Mouse (Mus musculus): ENCODE results near the gene Bola1. TPM values are rescaled to one million over a fixed set of nuclear protein-coding genes. Genes with fewer than 3 reads are reported as not detected.

Gene Bola1
- polyA plus RNA-seq, 1 experiment: 88.0 TPM

DNA sequence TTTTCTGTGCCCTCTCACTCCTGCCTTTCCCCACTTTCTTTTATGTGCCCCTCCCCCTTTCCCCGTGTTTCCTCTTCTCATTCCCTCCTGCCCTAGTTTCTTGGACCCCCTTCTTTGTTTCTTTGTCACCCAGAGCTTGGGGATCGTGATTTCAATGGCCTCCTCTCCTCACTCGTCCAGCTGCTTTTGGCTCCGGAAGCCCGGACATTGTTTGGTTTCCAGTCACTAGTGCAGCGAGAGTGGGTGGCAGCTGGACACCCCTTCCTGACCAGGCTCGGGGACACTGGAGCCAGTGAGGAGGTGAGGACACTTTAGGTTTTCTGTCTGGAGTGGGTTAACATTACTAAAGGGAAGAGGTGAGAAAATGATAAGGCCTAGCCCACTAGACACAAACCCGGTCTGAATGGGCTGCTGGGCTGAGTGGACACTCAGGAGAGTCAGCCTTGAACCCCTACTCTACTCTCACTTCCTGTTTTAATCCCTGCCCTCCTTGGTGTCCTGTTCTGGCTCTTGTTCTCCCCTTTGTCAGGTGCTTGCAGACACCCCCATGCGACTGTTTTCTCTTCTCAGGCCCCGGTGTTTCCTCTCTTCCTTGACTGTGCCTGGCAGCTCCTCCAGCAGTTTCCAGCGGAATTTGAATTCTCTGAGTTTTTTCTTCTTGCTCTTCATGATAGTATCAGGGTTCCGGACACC lies 50.9 kb downstream of the Bola1 start:
- H3K36me3 ChIP-seq (ENCODE audit: control insufficient read depth, insufficient read depth): no peaks in the 10 kb centered on the region
- peaks cover 19% of the 10 kb centered on the region for H3K79me2 ChIP-seq (ENCODE audit: control insufficient read depth, insufficient read depth)
- H3K4me3 ChIP-seq: no peak overlapping the region
- H3K4me2 ChIP-seq (ENCODE audit: low read depth): no peak overlapping the region
- H3ac ChIP-seq (ENCODE audit: control insufficient read depth, insufficient read length): no peak overlapping the region
- H3K27me3 ChIP-seq (ENCODE audit: control insufficient read depth, insufficient read depth, insufficient read length): no peaks in the 10 kb centered on the region
- TF ChIP-seq TCF12 (IDR thresholded peaks at IDR 0.05; ENCODE audit: insufficient read depth, poor library complexity, severe bottlenecking) (no peak), E2F4 (IDR thresholded peaks at IDR 0.05; ENCODE audit: insufficient read depth) (no peak), CEBPB (IDR thresholded peaks at IDR 0.05; ENCODE audit: insufficient read depth, poor library complexity, severe bottlenecking) (no peak), MAX (IDR thresholded peaks at IDR 0.05; ENCODE audit: low read depth) (no peak)

GRCm38 (mm10) chr3:96163040-96163439 lies 56.5 kb downstream of the Bola1 start:
- H3K79me2 ChIP-seq (ENCODE audit: control insufficient read depth, insufficient read depth): no peaks in the 10 kb centered on the region
- H3ac ChIP-seq (ENCODE audit: control insufficient read depth, insufficient read length): no peak overlapping the region
- no peaks in the 10 kb centered on the region for H3K27me3 ChIP-seq (ENCODE audit: control insufficient read depth, insufficient read depth, insufficient read length)
- no peaks in the 10 kb centered on the region for H3K36me3 ChIP-seq (ENCODE audit: control insufficient read depth, insufficient read depth)
- no peak for TF ChIP-seq POLR2AphosphoS2 (IDR thresholded peaks at IDR 0.05; ENCODE audit: insufficient read length, low read depth)
- TF ChIP-seq TCF3 (IDR thresholded peaks at IDR 0.05; ENCODE audit: insufficient read length, low read depth): no peak
- no peak for TF ChIP-seq SRF (IDR thresholded peaks at IDR 0.05; ENCODE audit: control insufficient read depth, insufficient read length, low read depth)
- TF ChIP-seq TCF12 (IDR thresholded peaks at IDR 0.05; ENCODE audit: insufficient read depth, poor library complexity, severe bottlenecking): no peak
- no peak for TF ChIP-seq MYOD1 (IDR thresholded peaks at IDR 0.05; ENCODE audit: control insufficient read depth in 1 of 3, insufficient read length in 2 of 3, low read depth in 2 of 3)
- no peak for TF ChIP-seq MYOG (IDR thresholded peaks at IDR 0.05; ENCODE audit: control insufficient read depth in 1 of 3, insufficient read depth in 1 of 3, insufficient read length in 2 of 3, low read depth in 2 of 3)
- no peak for TF ChIP-seq POLR2A (IDR thresholded peaks at IDR 0.05; ENCODE audit: insufficient read length, low read depth)
- no peak for TF ChIP-seq REST (IDR thresholded peaks at IDR 0.05; ENCODE audit: insufficient read depth, insufficient read length)
- TF ChIP-seq E2F4 (IDR thresholded peaks at IDR 0.05; ENCODE audit: insufficient read depth): no peak
- H3K4me2 ChIP-seq (ENCODE audit: low read depth): peak overlapping the region; percentile 14
- H3K4me3 ChIP-seq: no peak overlapping the region

DNA sequence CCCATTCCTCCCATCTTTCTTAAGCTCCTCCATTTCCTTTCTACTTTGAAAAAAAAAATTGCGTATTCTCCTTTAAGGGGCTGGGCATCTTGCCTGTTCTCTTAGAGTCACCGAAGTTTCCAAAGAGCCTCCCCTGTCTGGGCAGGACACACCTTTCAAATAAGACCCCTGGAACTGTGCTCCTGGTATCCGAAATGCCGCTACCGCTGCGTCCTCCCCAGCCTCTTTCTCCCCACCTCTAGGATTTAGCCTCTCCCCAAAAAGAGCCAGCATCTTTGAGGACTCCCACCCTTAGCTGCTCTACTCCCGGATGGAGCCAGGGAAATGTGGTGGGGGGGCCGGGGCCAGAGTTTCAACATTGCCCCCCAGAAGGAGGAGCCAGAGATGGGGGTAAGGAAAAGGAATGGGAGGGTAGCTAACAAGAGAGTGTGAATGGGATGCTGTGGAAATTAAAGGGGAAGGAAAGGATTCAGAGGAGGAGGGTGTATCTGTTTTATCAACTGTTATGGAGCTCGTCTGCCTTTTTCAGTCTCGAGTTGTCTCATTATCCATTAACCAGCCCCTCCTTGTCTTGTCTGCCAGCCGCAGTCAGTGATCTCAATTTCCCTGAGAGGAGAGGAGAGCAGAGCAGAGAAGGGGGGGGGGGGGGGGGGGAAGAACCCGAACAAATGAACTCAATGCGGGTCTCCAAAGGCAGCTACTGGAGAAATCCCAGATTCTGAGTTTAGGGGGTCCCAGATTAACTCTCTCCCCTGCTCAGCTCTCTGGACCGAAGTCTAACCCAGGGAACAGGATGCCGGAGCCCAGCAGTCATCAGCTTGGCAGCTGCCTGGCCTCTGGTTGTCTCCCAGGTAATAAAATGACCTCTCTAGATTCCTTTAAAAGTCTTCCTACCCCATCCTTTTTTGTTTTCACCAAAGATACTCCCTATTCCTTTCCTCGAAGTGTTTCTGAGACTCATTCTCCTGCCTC lies 57.4 kb downstream of the Bola1 start, which contains the start of gene Mtmr11:
Mtmr11 (plus strand) TSS at position 136 of the 972 bp plus-strand sequence.
- Histone ChIP-seq H3K4me2 (ENCODE audit: low read depth) (peak within 1 kb of the TSS; percentile 97), H3K4me3 (peak within 1 kb of the TSS; percentile 31), H3K27me3 (ENCODE audit: control insufficient read depth, insufficient read depth, insufficient read length) (no peaks in the 10 kb centered on the region), H3K79me2 (ENCODE audit: control insufficient read depth, insufficient read depth) (no peaks in the 10 kb centered on the region), H3K36me3 (ENCODE audit: control insufficient read depth, insufficient read depth) (no peaks in the 10 kb centered on the region), H3ac (ENCODE audit: control insufficient read depth, insufficient read length) (peak within 1 kb of the TSS; percentile 11)
- TF ChIP-seq MYOD1 (IDR thresholded peaks at IDR 0.05; ENCODE audit: control insufficient read depth in 1 of 3, insufficient read length in 2 of 3, low read depth in 2 of 3) (no peak), POLR2A (IDR thresholded peaks at IDR 0.05; ENCODE audit: insufficient read length, low read depth) (peak; percentile 20), E2F4 (IDR thresholded peaks at IDR 0.05; ENCODE audit: insufficient read depth) (no peak)

DNA sequence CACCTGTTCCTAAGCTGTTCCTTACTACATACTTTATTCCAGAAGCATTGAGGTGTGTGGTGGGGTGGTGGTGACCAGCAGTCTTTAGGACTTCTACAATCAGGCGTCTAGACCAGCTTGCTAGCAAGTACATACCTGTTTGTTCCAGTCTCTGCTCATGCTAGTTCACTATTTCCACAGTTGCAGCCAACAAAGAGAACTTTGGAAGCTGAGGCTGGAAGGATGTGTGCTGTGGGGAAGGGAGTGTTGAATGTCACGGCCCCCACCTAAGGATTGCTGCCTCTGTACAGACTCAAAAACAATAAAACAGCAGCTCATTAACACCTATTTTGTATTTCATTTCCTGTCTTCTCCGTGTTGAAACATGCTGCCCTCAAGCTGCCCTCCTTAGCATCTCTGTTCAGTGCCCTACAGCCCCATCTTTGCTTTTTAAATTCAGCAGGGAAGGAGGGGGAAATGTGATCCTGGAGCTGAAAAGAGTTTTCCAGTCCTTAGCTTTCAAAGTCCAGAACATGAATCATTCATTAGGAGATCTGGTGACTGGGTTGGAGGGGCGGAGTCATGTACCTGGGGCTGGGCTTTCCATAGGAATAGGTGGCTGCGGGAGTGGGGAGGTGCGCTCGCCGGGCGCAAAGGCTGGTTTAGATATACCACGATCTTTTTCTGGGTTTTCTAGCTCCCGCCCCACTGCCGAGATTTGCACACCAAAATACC lies 58.5 kb downstream of the Bola1 start:
- no peak for TF ChIP-seq REST (IDR thresholded peaks at IDR 0.05; ENCODE audit: insufficient read depth, insufficient read length)
- TF ChIP-seq MYOD1 (IDR thresholded peaks at IDR 0.05; ENCODE audit: control insufficient read depth in 1 of 3, insufficient read length in 2 of 3, low read depth in 2 of 3): no peak
- peak; percentile 31 for TF ChIP-seq POLR2AphosphoS2 (IDR thresholded peaks at IDR 0.05; ENCODE audit: insufficient read length, low read depth)
- peak; percentile 42 for TF ChIP-seq POLR2A (IDR thresholded peaks at IDR 0.05; ENCODE audit: insufficient read length, low read depth)
- peak overlapping the region; percentile 97 for H3K4me2 ChIP-seq (ENCODE audit: low read depth)
- peak overlapping the region; percentile 31 for H3K4me3 ChIP-seq
- H3ac ChIP-seq (ENCODE audit: control insufficient read depth, insufficient read length): peak overlapping the region; percentile 11
- H3K36me3 ChIP-seq (ENCODE audit: control insufficient read depth, insufficient read depth): peaks cover 8% of the 10 kb centered on the region
- H3K27me3 ChIP-seq (ENCODE audit: control insufficient read depth, insufficient read depth, insufficient read length): no peaks in the 10 kb centered on the region
- no peaks in the 10 kb centered on the region for H3K79me2 ChIP-seq (ENCODE audit: control insufficient read depth, insufficient read depth)

DNA sequence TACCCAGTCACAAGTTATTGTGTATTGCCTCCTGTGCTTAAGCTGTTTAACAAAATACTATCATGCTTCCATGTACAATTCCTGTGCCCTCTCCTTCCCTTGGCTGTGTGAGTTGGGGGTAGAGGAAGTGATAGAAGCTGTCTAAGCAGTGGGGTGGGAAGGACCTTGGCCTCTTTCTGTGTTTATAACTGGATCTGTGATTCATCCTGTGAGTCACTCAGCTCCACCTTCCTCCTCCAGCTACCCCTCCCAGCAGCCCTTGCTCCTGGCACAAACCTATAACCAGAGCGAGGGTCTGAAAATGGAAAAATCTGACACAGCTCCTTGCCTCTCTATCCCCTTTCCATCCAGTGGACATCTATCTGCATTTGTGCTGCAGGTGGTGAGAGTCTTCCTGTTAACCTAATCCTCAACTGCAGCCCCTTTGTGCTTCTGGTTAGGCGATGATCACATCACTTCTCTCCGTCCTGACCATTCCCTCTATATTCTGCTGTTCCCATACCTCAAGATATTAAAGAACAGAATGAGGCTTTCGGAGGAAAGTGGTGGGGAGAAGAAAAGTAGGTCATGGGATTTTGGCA lies 59.2 kb downstream of the Bola1 start:
- no peak for TF ChIP-seq MYOG (IDR thresholded peaks at IDR 0.05; ENCODE audit: control insufficient read depth in 1 of 3, insufficient read depth in 1 of 3, insufficient read length in 2 of 3, low read depth in 2 of 3)
- TF ChIP-seq E2F4 (IDR thresholded peaks at IDR 0.05; ENCODE audit: insufficient read depth): no peak
- peak; percentile 67 for TF ChIP-seq POLR2AphosphoS2 (IDR thresholded peaks at IDR 0.05; ENCODE audit: insufficient read length, low read depth)
- H3ac ChIP-seq (ENCODE audit: control insufficient read depth, insufficient read length): peak overlapping the region; percentile 11
- peak overlapping the region; percentile 31 for H3K4me3 ChIP-seq
- H3K4me2 ChIP-seq (ENCODE audit: low read depth): peak overlapping the region; percentile 97
- no peaks in the 10 kb centered on the region for H3K79me2 ChIP-seq (ENCODE audit: control insufficient read depth, insufficient read depth)
- peaks cover 11% of the 10 kb centered on the region for H3K36me3 ChIP-seq (ENCODE audit: control insufficient read depth, insufficient read depth)
- no peaks in the 10 kb centered on the region for H3K27me3 ChIP-seq (ENCODE audit: control insufficient read depth, insufficient read depth, insufficient read length)
